Mouse (Mus musculus): ENCODE measurements at regions not wholly inside any gene's neighbourhood (a gene's known extent, or its start where the extent isn't known, plus 50 kb on each side); places are given as distances from the start of the nearest gene placed in this dataset.

DNA sequence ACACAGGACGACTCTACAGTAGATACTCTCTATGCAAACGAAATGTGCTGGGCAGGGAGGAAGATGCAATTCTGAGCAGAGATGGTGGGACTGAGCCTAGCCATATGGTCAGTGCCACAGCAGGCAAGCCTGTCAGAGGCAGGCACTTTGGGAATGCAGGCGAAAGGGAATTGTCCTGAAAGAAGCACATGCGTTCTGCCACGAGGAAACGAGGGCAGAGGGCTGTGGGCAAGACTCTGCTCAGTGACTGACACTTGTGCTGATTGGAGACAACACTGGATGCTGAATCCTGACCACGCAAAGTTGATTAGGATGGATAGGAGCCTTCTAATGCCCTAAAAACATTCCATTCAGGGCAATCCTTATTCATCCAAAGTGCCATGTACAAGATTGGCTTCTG, 350.5 kb upstream of the Fam92a start:
- no peak overlapping the region for H3K27ac ChIP-seq (ENCODE audit: control insufficient read depth, insufficient read depth, low read depth, low read length, poor library complexity)
- TF ChIP-seq CTCF (IDR thresholded peaks at IDR 0.05; ENCODE audit: control insufficient read depth, insufficient read depth, low read length) (no peak), POLR2A (IDR thresholded peaks at IDR 0.05; ENCODE audit: borderline replicate concordance, control insufficient read depth, low read depth, low read length) (no peak)
- WGBS, result 72% methylated on average over 7 of the region's 7 CpGs
- no peak overlapping the region for H3K4me3 ChIP-seq (replicated peaks; ENCODE audit: control insufficient read depth, low read depth, low read length)
- no peaks in the 10 kb centered on the region for H3K4me1 ChIP-seq (ENCODE audit: control insufficient read depth, insufficient read depth, low read length)

DNA sequence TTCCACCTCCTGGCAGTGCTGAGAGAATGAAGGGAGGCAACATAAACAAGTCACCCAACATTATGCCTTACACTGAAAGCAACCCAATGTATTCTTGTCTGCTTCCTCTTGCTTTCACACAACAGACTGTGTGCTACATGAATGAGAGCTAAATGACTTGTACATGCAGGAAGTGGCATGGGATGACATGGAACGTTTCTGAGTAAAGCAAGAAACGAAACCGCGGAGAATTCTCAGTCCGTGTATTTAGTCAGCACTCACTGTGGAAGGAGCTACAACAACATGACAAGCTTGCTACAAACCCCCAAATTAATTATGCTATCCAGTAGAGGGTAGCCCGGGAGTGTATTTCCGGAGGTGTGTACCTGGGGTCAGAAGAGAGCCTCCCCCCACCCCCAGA, 349.4 kb upstream of the Fam92a start:
- H3K4me1 ChIP-seq (ENCODE audit: control insufficient read depth, insufficient read depth, low read length), result no peaks in the 10 kb centered on the region
- WGBS, result 78% methylated on average over 7 of the region's 7 CpGs
- H3K4me3 ChIP-seq (replicated peaks; ENCODE audit: control insufficient read depth, low read depth, low read length), result no peak overlapping the region
- TF ChIP-seq POLR2A (IDR thresholded peaks at IDR 0.05; ENCODE audit: borderline replicate concordance, control insufficient read depth, low read depth, low read length), result no peak
- TF ChIP-seq CTCF (IDR thresholded peaks at IDR 0.05; ENCODE audit: control insufficient read depth, insufficient read depth, low read length), result no peak
- no peak overlapping the region for H3K27ac ChIP-seq (ENCODE audit: control insufficient read depth, insufficient read depth, low read depth, low read length, poor library complexity)

DNA sequence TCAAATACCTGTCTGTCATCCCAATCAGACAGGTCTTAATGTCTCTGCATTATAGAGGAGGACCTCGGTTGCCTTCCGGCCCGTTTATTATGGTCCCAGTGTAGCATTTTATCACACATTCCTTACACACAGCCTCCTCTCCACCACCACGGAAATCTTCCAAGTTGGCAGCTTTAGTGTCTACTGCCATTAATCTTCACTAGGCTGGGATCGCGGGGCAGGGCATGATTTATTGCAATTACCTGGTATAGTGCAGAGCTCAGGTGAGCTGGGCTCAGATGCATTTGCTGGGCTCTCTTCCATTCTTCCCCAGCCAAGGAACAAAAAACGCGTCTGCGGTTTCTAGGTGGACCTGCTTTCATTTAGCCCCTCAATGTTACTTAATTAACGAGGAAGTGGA, 344.7 kb upstream of the Fam92a start:
- 84% methylated on average over 10 of the region's 10 CpGs for WGBS
- H3K27ac ChIP-seq (ENCODE audit: control insufficient read depth, insufficient read depth, low read depth, low read length, poor library complexity), result no peak overlapping the region
- no peak overlapping the region for H3K4me3 ChIP-seq (replicated peaks; ENCODE audit: control insufficient read depth, low read depth, low read length)
- H3K4me1 ChIP-seq (ENCODE audit: control insufficient read depth, insufficient read depth, low read length), result no peaks in the 10 kb centered on the region
- no peak for TF ChIP-seq CTCF (IDR thresholded peaks at IDR 0.05; ENCODE audit: control insufficient read depth, insufficient read depth, low read length)
- no peak for TF ChIP-seq POLR2A (IDR thresholded peaks at IDR 0.05; ENCODE audit: borderline replicate concordance, control insufficient read depth, low read depth, low read length)

DNA sequence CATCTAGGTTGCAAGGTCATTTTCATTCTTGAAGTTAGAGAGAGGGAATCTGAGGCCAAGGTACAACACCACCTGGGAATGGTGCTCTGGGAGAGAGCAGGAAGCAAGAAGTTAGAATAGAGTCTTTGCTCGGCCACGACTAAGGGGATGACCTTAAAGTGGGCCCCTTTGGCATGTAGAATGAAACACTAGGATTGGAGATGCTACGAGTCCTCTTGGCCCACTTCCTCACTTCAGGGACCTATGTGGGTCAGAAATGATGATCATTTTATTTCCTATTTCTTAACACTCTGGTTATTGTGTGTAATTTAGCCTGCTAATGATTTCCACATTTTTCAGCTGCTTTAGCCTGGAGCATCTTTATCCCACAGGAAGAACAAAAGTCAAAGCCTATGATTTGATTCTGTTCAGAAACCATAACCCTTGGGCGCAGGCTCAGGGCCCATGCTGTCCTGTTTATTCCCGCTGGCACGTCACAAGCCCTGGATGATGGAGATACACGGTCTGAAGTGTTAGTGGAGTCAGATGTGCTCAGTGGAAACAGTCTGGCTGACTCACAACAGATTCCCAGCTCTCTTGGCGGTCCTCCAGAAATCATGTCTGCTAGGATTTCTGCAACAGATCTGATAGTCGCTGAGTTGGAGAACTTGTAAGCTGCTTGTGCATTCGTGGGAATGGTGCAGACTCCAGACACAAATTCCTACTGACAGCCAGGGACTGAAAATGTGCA, 340.0 kb upstream of the Fam92a start:
- Histone ChIP-seq H3K4me1 (ENCODE audit: control insufficient read depth, insufficient read depth, low read length) (no peaks in the 10 kb centered on the region), H3K27ac (ENCODE audit: control insufficient read depth, insufficient read depth, low read depth, low read length, poor library complexity) (no peak overlapping the region), H3K4me3 (replicated peaks; ENCODE audit: control insufficient read depth, low read depth, low read length) (no peak overlapping the region)
- no peak for TF ChIP-seq POLR2A (IDR thresholded peaks at IDR 0.05; ENCODE audit: borderline replicate concordance, control insufficient read depth, low read depth, low read length)
- TF ChIP-seq CTCF (IDR thresholded peaks at IDR 0.05; ENCODE audit: control insufficient read depth, insufficient read depth, low read length), result no peak
- 75% methylated on average over 10 of the region's 10 CpGs for WGBS

DNA sequence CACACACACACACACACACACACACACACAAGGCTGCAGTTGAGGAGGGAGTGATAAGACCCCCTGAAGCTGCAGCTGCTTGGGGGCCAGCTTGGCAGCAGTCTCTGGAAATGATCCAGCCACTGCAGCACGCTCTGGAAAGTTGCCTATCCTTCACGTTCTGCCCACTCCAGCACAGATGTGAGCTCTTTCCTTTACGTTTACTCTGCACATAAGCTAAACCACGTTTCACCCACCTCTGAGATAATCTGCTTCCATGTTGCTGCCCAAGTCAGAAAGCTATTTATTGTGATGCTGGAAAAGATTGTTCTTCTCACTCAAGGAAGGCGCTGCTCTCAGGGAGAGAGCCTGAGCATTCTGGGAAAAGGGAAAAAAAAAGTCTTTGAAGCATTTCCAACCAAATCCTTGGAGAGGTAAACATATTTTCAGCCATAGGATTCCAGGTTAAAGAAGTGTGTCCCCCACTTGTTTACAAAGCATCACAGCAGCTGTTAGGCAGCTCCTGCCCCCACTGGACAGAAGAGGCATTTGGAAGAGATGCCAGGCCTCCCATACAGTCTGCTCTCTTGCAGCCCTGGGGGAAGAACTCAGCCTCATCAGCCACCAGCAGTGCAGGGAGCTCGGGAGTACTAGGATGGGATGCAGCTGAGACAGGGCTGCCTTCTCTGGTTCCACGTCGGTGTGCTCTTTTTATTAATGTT, 335.2 kb upstream of the Fam92a start:
- no peak for TF ChIP-seq CTCF (IDR thresholded peaks at IDR 0.05; ENCODE audit: control insufficient read depth, insufficient read depth, low read length)
- 38% methylated on average over 8 of the region's 8 CpGs for WGBS
- H3K4me1 ChIP-seq (ENCODE audit: control insufficient read depth, insufficient read depth, low read length), result no peaks in the 10 kb centered on the region
- H3K27ac ChIP-seq (ENCODE audit: control insufficient read depth, insufficient read depth, low read depth, low read length, poor library complexity), result no peak overlapping the region
- H3K4me3 ChIP-seq (replicated peaks; ENCODE audit: control insufficient read depth, low read depth, low read length), result no peak overlapping the region

DNA sequence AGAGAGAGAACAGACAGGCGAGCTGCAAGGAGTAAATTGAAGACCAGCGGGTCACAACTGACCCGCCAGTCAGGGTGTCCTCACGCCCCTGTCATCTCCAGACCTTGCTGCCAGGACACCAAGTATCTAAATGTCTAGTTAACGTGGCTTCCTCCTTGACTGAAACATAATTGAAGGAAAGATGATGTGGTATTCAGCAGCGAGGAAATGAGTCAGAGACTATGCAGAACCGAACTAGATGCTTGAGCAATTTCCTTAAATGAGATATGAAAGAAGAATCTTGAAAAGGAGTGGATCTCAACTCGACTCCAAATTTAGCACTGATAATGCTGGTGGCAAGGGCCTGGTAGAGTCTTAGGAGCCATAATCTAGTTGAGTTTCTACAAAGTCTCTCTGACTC, 329.3 kb upstream of the Fam92a start:
- H3K4me3 ChIP-seq (replicated peaks; ENCODE audit: control insufficient read depth, low read depth, low read length), result no peak overlapping the region
- 54% methylated on average over 8 of the region's 8 CpGs for WGBS
- no peaks in the 10 kb centered on the region for H3K4me1 ChIP-seq (ENCODE audit: control insufficient read depth, insufficient read depth, low read length)
- TF ChIP-seq CTCF (IDR thresholded peaks at IDR 0.05; ENCODE audit: control insufficient read depth, insufficient read depth, low read length) (no peak), POLR2A (IDR thresholded peaks at IDR 0.05; ENCODE audit: borderline replicate concordance, control insufficient read depth, low read depth, low read length) (no peak)
- H3K27ac ChIP-seq (ENCODE audit: control insufficient read depth, insufficient read depth, low read depth, low read length, poor library complexity), result no peak overlapping the region

DNA sequence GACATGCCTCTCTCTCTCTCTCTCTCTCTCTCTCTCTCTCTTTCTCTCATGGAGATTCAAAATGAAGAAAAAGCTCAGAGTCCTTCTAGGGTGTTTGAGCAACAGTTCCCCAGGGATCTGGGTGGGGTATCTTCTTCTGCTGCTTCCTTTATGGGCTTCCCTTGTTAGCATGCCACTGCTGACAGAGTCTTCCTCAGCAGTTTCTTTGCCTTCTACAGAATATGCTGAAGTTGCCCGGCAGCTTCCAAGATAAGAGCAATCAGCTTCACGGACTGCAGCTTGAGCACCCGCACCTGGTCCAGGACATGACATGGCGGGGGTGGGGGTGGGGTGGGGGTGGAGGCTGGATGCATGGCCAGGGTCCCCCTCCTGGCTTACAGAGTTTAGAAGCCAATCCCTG, 326.6 kb upstream of the Fam92a start:
- Histone ChIP-seq H3K27ac (ENCODE audit: control insufficient read depth, insufficient read depth, low read depth, low read length, poor library complexity) (no peak overlapping the region), H3K4me1 (ENCODE audit: control insufficient read depth, insufficient read depth, low read length) (no peaks in the 10 kb centered on the region), H3K4me3 (replicated peaks; ENCODE audit: control insufficient read depth, low read depth, low read length) (no peak overlapping the region)
- TF ChIP-seq POLR2A (IDR thresholded peaks at IDR 0.05; ENCODE audit: borderline replicate concordance, control insufficient read depth, low read depth, low read length), result no peak
- TF ChIP-seq CTCF (IDR thresholded peaks at IDR 0.05; ENCODE audit: control insufficient read depth, insufficient read depth, low read length), result no peak
- WGBS, result 82% methylated on average over 4 of the region's 4 CpGs

DNA sequence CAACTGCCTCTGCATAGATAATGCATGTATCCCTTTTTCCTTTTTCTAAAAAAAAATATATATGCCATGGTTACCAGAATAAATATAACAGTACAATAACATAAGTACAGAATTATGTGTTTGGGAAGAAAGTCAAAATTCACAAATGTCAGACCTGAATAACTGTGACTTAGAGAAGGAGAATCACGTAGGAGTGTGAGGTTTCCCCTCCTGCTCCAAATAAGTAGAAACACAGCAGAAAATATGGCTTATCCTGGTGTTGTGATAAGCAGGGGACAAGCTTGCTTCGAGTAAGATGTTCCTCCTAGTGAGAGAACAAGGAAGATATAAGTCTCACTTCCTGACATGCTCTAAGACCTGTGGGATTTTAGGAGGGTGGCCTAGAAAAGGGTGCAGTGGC, 320.7 kb upstream of the Fam92a start:
- WGBS, result 59% methylated on average over 2 of the region's 2 CpGs
- no peaks in the 10 kb centered on the region for H3K4me1 ChIP-seq (ENCODE audit: control insufficient read depth, insufficient read depth, low read length)
- H3K27ac ChIP-seq (ENCODE audit: control insufficient read depth, insufficient read depth, low read depth, low read length, poor library complexity), result no peak overlapping the region
- no peak overlapping the region for H3K4me3 ChIP-seq (replicated peaks; ENCODE audit: control insufficient read depth, low read depth, low read length)
- TF ChIP-seq POLR2A (IDR thresholded peaks at IDR 0.05; ENCODE audit: borderline replicate concordance, control insufficient read depth, low read depth, low read length) (no peak), CTCF (IDR thresholded peaks at IDR 0.05; ENCODE audit: control insufficient read depth, insufficient read depth, low read length) (no peak)

Measured in bone marrow, adult 2 months (tissue).